Mouse (Mus musculus) cerebellum, adult 8-10 months (tissue): ENCODE results near the gene Rbbp5.

ENCODE experiments used
- DNase-seq: peaks from one replicate; pipeline ENCODE4 v3.0.0; 2022

Rbbp5 gene

GRCm38 (mm10) chr1:132505155-132505554 lies 28.0 kb downstream of the Rbbp5 start:
- no peak for DNase-seq

- no peak for DNase-seq
Measured at GRCm38 (mm10) chr1:132506058-132506457, 28.9 kb downstream of the Rbbp5 start, which contains the start of gene Tmem81. Gene Tmem81 (plus strand): TSS chr1:132506230.

GRCm38 (mm10) chr1:132506656-132507055 lies 29.5 kb downstream of the Rbbp5 start:
- no peak for DNase-seq

- peak; percentile 39 for DNase-seq
Measured at GRCm38 (mm10) chr1:132509771-132510170, 32.6 kb downstream of the Rbbp5 start.

- DNase-seq: peak; percentile 39
Measured at GRCm38 (mm10) chr1:132511521-132511920, 34.4 kb downstream of the Rbbp5 start.

- DNase-seq: no peak
Measured at GRCm38 (mm10) chr1:132512106-132512505, 34.9 kb downstream of the Rbbp5 start.

- DNase-seq: no peak
Measured at GRCm38 (mm10) chr1:132515339-132515738, 38.2 kb downstream of the Rbbp5 start.

- peak; percentile 25 for DNase-seq
Measured at GRCm38 (mm10) chr1:132516776-132517175, 39.6 kb downstream of the Rbbp5 start.

- peak; percentile 74 for DNase-seq
Measured at GRCm38 (mm10) chr1:132518621-132519020, 41.5 kb downstream of the Rbbp5 start.

- DNase-seq: no peak
Measured at GRCm38 (mm10) chr1:132519734-132520133, 42.6 kb downstream of the Rbbp5 start.

- peak; percentile 44 for DNase-seq
Measured at GRCm38 (mm10) chr1:132520764-132521163, 43.6 kb downstream of the Rbbp5 start.

- DNase-seq: no peak
Measured at GRCm38 (mm10) chr1:132523048-132523447, 45.9 kb downstream of the Rbbp5 start.

GRCm38 (mm10) chr1:132523920-132524319 lies 46.8 kb downstream of the Rbbp5 start:
- no peak for DNase-seq

- peak; percentile 90 for DNase-seq
Measured at GRCm38 (mm10) chr1:132525832-132526231, 48.7 kb downstream of the Rbbp5 start.

GRCm38 (mm10) chr1:132528071-132528470 lies 50.9 kb downstream of the Rbbp5 start:
- no peak for DNase-seq

GRCm38 (mm10) chr1:132528647-132529334 lies 51.6 kb downstream of the Rbbp5 start:
- peak; percentile 88 for DNase-seq

GRCm38 (mm10) chr1:132530631-132531191 lies 53.5 kb downstream of the Rbbp5 start:
- DNase-seq: no peak

GRCm38 (mm10) chr1:132532521-132532920 lies 55.4 kb downstream of the Rbbp5 start:
- DNase-seq: peak; percentile 28

- peak; percentile 15 for DNase-seq
Measured at GRCm38 (mm10) chr1:132533840-132534239, 56.7 kb downstream of the Rbbp5 start.

GRCm38 (mm10) chr1:132535541-132535940 lies 58.4 kb downstream of the Rbbp5 start:
- peak; percentile 34 for DNase-seq

- DNase-seq: peak; percentile 39
Measured at GRCm38 (mm10) chr1:132536416-132536815, 59.3 kb downstream of the Rbbp5 start.

- DNase-seq: peak; percentile 86
Measured at GRCm38 (mm10) chr1:132537736-132538135, 60.6 kb downstream of the Rbbp5 start.

GRCm38 (mm10) chr1:132540701-132541100 lies 63.5 kb downstream of the Rbbp5 start:
- no peak for DNase-seq

GRCm38 (mm10) chr1:132541171-132541823 lies 64.1 kb downstream of the Rbbp5 start:
- peak; percentile 63 for DNase-seq
